ENCODE assay signal across 20 mouse cellular contexts in the genomic region with DNA sequence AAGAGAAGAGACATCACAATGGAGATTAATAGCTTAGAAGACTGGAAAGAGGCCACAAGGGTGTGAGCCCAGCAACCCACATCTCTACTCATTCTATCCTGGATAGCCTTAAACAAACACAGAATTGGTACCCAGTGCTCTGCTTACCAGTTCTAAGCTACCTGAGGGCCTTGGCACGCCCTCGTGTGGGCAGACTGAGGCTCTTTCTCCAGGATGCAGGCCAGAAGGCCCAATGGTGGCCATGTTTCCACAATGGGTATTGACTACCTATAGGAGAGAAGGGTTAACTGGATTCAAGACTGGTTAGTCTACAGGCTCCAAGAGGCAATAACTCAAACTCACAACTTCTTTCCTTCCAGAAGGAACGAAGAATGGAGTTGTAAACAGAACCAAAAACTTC. TPM values are rescaled to one million over a fixed set of nuclear protein-coding genes. Genes with fewer than 3 reads are reported as not detected.
DNase-seq lines count a peak whose midpoint lies in the region; ATAC-seq and TF ChIP-seq lines count a peak whose summit lies in the region.
"Had no signal": no experiment of that assay in that cellular context is flagged by ENCODE, and none has a peak within 500 bp of the region (broad histone marks: within the 10 kb centered on the region; RNA-seq: fewer than 3 reads in every experiment).

No protein-coding gene starts in this region.

- H3K27ac ChIP-seq in liver, postnatal 0 days (ENCODE audit: low read depth), result no peak overlapping the region
- no peak overlapping the region for H3K27ac ChIP-seq in liver, embryonic 11.5 days (ENCODE audit: low read depth, low read length)
- H3K27ac ChIP-seq in MEL (ENCODE audit: control insufficient read depth, low read depth, low read length), result no peak overlapping the region
- H3K27ac ChIP-seq: embryonic facial prominence, embryonic 13.5 days; hindbrain, embryonic 12.5 days; intestine, embryonic 15.5 days; liver, embryonic 15.5 days; stomach, embryonic 15.5 days had no signal

- no peaks in the 10 kb centered on the region for H3K9me3 ChIP-seq in liver, postnatal 0 days (ENCODE audit: low read length)
- H3K9me3 ChIP-seq in liver, embryonic 11.5 days (ENCODE audit: control insufficient read depth, low read length), result no peaks in the 10 kb centered on the region
- H3K9me3 ChIP-seq in MEL (replicated peaks; ENCODE audit: insufficient read depth, low read length), result no peaks in the 10 kb centered on the region
- H3K9me3 ChIP-seq: embryonic facial prominence, embryonic 13.5 days; hindbrain, embryonic 12.5 days; intestine, embryonic 15.5 days; liver, embryonic 15.5 days; stomach, embryonic 15.5 days had no signal

- ATAC-seq in liver, postnatal 0 days, result no peak
- ATAC-seq in liver, embryonic 11.5 days (replicated peaks; ENCODE audit: low FRiP score), result no peak
- ATAC-seq in inflammation-experienced regulatory T-cells, adult 6 months, result peak; percentile 4
- ATAC-seq: forebrain, embryonic 14.5 days; intestine, embryonic 15.5 days had no signal

- WGBS in liver, postnatal 0 days (ENCODE audit: insufficient replicate concordance), result 61% methylated on average over 3 of the region's 3 CpGs
- 48% methylated on average over 3 of the region's 3 CpGs for WGBS in liver, embryonic 11.5 days

- H3K27me3 ChIP-seq in liver, postnatal 0 days (ENCODE audit: insufficient read depth, low read length), result no peaks in the 10 kb centered on the region
- H3K27me3 ChIP-seq in liver, embryonic 11.5 days (replicated peaks; ENCODE audit: control insufficient read depth, insufficient read depth, low read length), result no peaks in the 10 kb centered on the region
- H3K27me3 ChIP-seq in MEL (ENCODE audit: control insufficient read depth in 1 of 2, insufficient read depth in 2 of 2, low read length in 2 of 2), result no peaks in the 10 kb centered on the region
- H3K27me3 ChIP-seq: embryonic facial prominence, embryonic 13.5 days; intestine, embryonic 15.5 days; liver, embryonic 15.5 days; stomach, embryonic 15.5 days had no signal

- no peak for TF ChIP-seq EP300 in liver, postnatal 0 days (IDR thresholded peaks at IDR 0.05; ENCODE audit: low read depth)
- TF ChIP-seq EP300 in MEL (IDR thresholded peaks at IDR 0.05; ENCODE audit: low read depth in 1 of 2, low read length in 2 of 2), result no peak

- H3K36me3 ChIP-seq in liver, postnatal 0 days (replicated peaks; ENCODE audit: insufficient read depth, low read length), result no peaks in the 10 kb centered on the region
- H3K36me3 ChIP-seq in liver, embryonic 11.5 days (ENCODE audit: control insufficient read depth, insufficient read depth, low read length), result no peaks in the 10 kb centered on the region
- no peaks in the 10 kb centered on the region for H3K36me3 ChIP-seq in MEL (ENCODE audit: control insufficient read depth in 1 of 2, insufficient read depth in 2 of 2, low read length in 2 of 2)
- H3K36me3 ChIP-seq: embryonic facial prominence, embryonic 13.5 days; hindbrain, embryonic 12.5 days; intestine, embryonic 15.5 days; liver, embryonic 15.5 days; stomach, embryonic 15.5 days had no signal

- peak overlapping the region; percentile 57 for H3K4me2 ChIP-seq in liver, postnatal 0 days (ENCODE audit: low read depth, low read length)
- H3K4me2 ChIP-seq in liver, embryonic 11.5 days, result no peak overlapping the region
- H3K4me2 ChIP-seq: embryonic facial prominence, embryonic 13.5 days; heart, embryonic 11.5 days; hindbrain, embryonic 12.5 days; intestine, embryonic 15.5 days; liver, embryonic 15.5 days; stomach, embryonic 15.5 days had no signal

- H3K4me1 ChIP-seq in liver, postnatal 0 days (ENCODE audit: insufficient read depth), result peaks cover 14% of the 10 kb centered on the region
- H3K4me1 ChIP-seq in liver, embryonic 11.5 days (replicated peaks; ENCODE audit: control insufficient read depth, insufficient read depth, low read length), result no peaks in the 10 kb centered on the region
- H3K4me1 ChIP-seq in MEL (ENCODE audit: control insufficient read depth in 1 of 2, insufficient read depth in 2 of 2, low read length in 2 of 2), result no peaks in the 10 kb centered on the region
- H3K4me1 ChIP-seq: embryonic facial prominence, embryonic 13.5 days; intestine, embryonic 15.5 days; liver, embryonic 15.5 days; stomach, embryonic 15.5 days had no signal

- H3K9ac ChIP-seq in liver, postnatal 0 days (replicated peaks), result no peak overlapping the region
- H3K9ac ChIP-seq in liver, embryonic 11.5 days (ENCODE audit: low read depth, low read length), result no peak overlapping the region
- H3K9ac ChIP-seq in MEL (ENCODE audit: control insufficient read depth, low read depth, low read length, poor library complexity, severe bottlenecking), result no peak overlapping the region
- H3K9ac ChIP-seq: embryonic facial prominence, embryonic 13.5 days; hindbrain, embryonic 12.5 days; intestine, embryonic 15.5 days; liver, embryonic 15.5 days; stomach, embryonic 15.5 days had no signal

- 0 out of 2 replicates have a peak overlapping the region, but pooled peaks have one; percentile 22 for H3K4me3 ChIP-seq in liver, postnatal 0 days (ENCODE audit: low read depth, low read length)
- H3K4me3 ChIP-seq in liver, embryonic 11.5 days (ENCODE audit: low read depth, low read length), result no peak overlapping the region
- H3K4me3 ChIP-seq in MEL (ENCODE audit: control insufficient read depth in 1 of 2, insufficient read depth in 1 of 2, low read depth in 2 of 2, low read length in 2 of 2), result no peak overlapping the region
- H3K4me3 ChIP-seq: embryonic facial prominence, embryonic 13.5 days; hindbrain, embryonic 12.5 days; intestine, embryonic 15.5 days; stomach, embryonic 15.5 days had no signal

- TF ChIP-seq POLR2A in MEL (IDR thresholded peaks at IDR 0.05; ENCODE audit: control insufficient read depth in 1 of 2, insufficient read depth in 1 of 2, low read depth in 1 of 2, low read length in 2 of 2, poor library complexity in 1 of 2), result no peak

- no peaks in the 10 kb centered on the region for H3K79me2 ChIP-seq in MEL (ENCODE audit: control insufficient read depth, insufficient read depth, low read length, poor library complexity)

- no peak for TF ChIP-seq RAD21 in MEL (IDR thresholded peaks at IDR 0.05; ENCODE audit: low read depth, low read length)

- DNase-seq in cerebellum, adult 18-20 months, result peak; percentile 31 to 42
- no peak for DNase-seq in cerebellum, adult 11 months
- DNase-seq in liver, postnatal 0 days, result no peak
- DNase-seq in liver, embryonic 11.5 days (ENCODE audit: low spot score), result no peak
- no peak for DNase-seq in MEL (ENCODE audit: low read depth, low spot score)
- no peak for DNase-seq in gastrocnemius, adult 8-10 months (ENCODE audit: low spot score in 2 of 2)
- no peak for DNase-seq in kidney, adult 8-10 months
- DNase-seq: adrenal gland, postnatal 25 days; gastrocnemius, postnatal 36 days; heart, postnatal 14 days; kidney, postnatal 36 days; spleen, adult 18-20 months had no signal

- peak; percentile 13; the same call in 1 of the 2 replicates for TF ChIP-seq CTCF in liver, postnatal 0 days (IDR thresholded peaks at IDR 0.05; ENCODE audit: low read depth)
- TF ChIP-seq CTCF in MEL (IDR thresholded peaks at IDR 0.05 in 2 of 3, conservative IDR thresholded peaks at IDR 0.05 in 1 of 3; ENCODE audit: control insufficient read depth in 1 of 3, insufficient read depth in 1 of 3, low read depth in 2 of 3, low read length in 3 of 3, poor library complexity in 1 of 3, severe bottlenecking in 1 of 3), result peak in 2 of 3 experiments; percentile 17 to 44; a peak in 4 of 6 replicates

TF ChIP-seq in MEL, 35 proteins besides CTCF, POLR2A, EP300 and RAD21:
- TF ChIP-seq MAX (IDR thresholded peaks at IDR 0.05; ENCODE audit: low read length) (no peak), SMC3 (IDR thresholded peaks at IDR 0.05; ENCODE audit: low read depth, low read length) (peak; percentile 15; the same call in 1 of the 2 replicates)

RNA-seq across cellular contexts. Expression of a gene that starts 2.0 kb away (rescaled TPM):
- polyA plus RNA-seq in liver, postnatal 0 days (2015; fragmentation: Nextera tagmentation; extraction: Ambion mirVana), result 5.2 and 6.5 TPM in 2 replicates
- polyA plus RNA-seq in liver, embryonic 11.5 days (2014; fragmentation: Nextera tagmentation; extraction: Ambion mirVana), result 3.3 and 4.2 TPM in 2 replicates
- not detected in 2 replicates for total RNA-seq in MEL (2012; rRNA removed)
- not detected for polyA plus RNA-seq in MEL (2012; ENCODE audit: insufficient read depth in 1 of 2, insufficient read length in 2 of 2, low read depth in 1 of 2, low replicate concordance in 2 of 2, missing spikeins in 1 of 2)
- polyA plus RNA-seq in inflammation-experienced regulatory T-cells, adult 6 months (2017; shearing (Covaris generic)), result 1 to 10 TPM in 2 of 3 experiments, under 1 TPM in 1; 0.56 to 2.0 (median 1.1) TPM
- under 1 TPM; 0.25 to 0.46 (median 0.31) TPM for total RNA-seq in gastrocnemius, adult 8-10 months (2022)

Comparison
In these comparisons a context has a peak if more than half of its experiments do, and no peak if none do; other contexts are left out.
1. DNase-seq: peak in cerebellum, adult 18-20 months (2 of 2); none in cerebellum, adult 11 months (single experiment), liver, postnatal 0 days (single experiment), liver, embryonic 11.5 days (single experiment), MEL (single experiment), gastrocnemius, adult 8-10 months (0 of 2) and kidney, adult 8-10 months (0 of 2).